Mouse (Mus musculus): Measurements from ENCODE around the gene Cpsf7. TPM values are rescaled to one million over a fixed set of nuclear protein-coding genes. Genes with fewer than 3 reads are reported as not detected.

Gene Cpsf7
- total and polyA plus RNA-seq, 3 experiments, result 25.6 to 48.8 (median 28.8) TPM

GRCm38 (mm10) chr19:10581984-10582383 lies 56.9 kb downstream of the Cpsf7 start:
- Histone ChIP-seq H3K27me3 (replicated peaks) (no peaks in the 10 kb centered on the region), H3K9ac (ENCODE audit: insufficient read depth, low read depth) (peak overlapping the region; percentile 5; the same call in 1 of the 2 replicates), H3K36me3 (replicated peaks in 1 of 2; ENCODE audit: control insufficient read depth in 1 of 2, insufficient read depth in 1 of 2, low read length in 1 of 2) (peaks cover 7 to 44% of the 10 kb centered on the region in 2 experiments), H3K4me3 (replicated peaks in 1 of 3; ENCODE audit: low read depth in 2 of 3, low read length in 2 of 3, poor library complexity in 1 of 3) (peak overlapping the region; percentile 43 to 74 (median 44)), H3K27ac (ENCODE audit: insufficient read depth, low read depth) (peak overlapping the region; percentile 82), H3K4me1 (ENCODE audit: control insufficient read depth in 1 of 2, insufficient read depth in 2 of 2) (peaks cover 9 to 29% of the 10 kb centered on the region in 2 experiments; a peak in 3 of 4 replicates), H3K9me3 (replicated peaks; ENCODE audit: low read length) (no peaks in the 10 kb centered on the region), H3K79me2 (replicated peaks; ENCODE audit: control insufficient read depth, extremely low read depth, insufficient read depth, poor library complexity, severe bottlenecking) (peaks cover 48% of the 10 kb centered on the region), H3K4me2 (ENCODE audit: insufficient read depth, low read depth, poor library complexity, severe bottlenecking) (peak overlapping the region; percentile 88)
- DNase-seq (ENCODE audit: extremely low read depth), result peak; percentile 84
- TF ChIP-seq SIN3A (IDR thresholded peaks at IDR 0.05; ENCODE audit: low read length) (no peak), MAX (IDR thresholded peaks at IDR 0.05; ENCODE audit: low read length) (no peak), TCF12 (IDR thresholded peaks at IDR 0.05; ENCODE audit: low read depth, low read length) (peak; percentile 91), NRF1 (IDR thresholded peaks at IDR 0.05; ENCODE audit: low read depth, low read length) (peak; percentile 30; the same call in 1 of the 2 replicates), POLR2A (IDR thresholded peaks at IDR 0.05; ENCODE audit: low read depth, low read length) (peak; percentile 63), BHLHE40 (IDR thresholded peaks at IDR 0.05; ENCODE audit: low read depth, low read length) (peak; percentile 24; the same call in 1 of the 2 replicates), IRF4 (IDR thresholded peaks at IDR 0.05; ENCODE audit: low read depth, low read length) (peak; percentile 62), CHD2 (IDR thresholded peaks at IDR 0.05; ENCODE audit: low read length) (no peak), SMC3 (IDR thresholded peaks at IDR 0.05; ENCODE audit: low read depth, low read length) (no peak), EP300 (IDR thresholded peaks at IDR 0.05; ENCODE audit: low read length) (peak; percentile 81), MAFK (IDR thresholded peaks at IDR 0.05; ENCODE audit: insufficient replicate concordance, low read length) (0 out of 2 replicates have a peak, but pooled peaks have one; percentile 48), MXI1 (IDR thresholded peaks at IDR 0.05; ENCODE audit: low read depth, low read length) (peak; percentile 51; the same call in 1 of the 2 replicates), ZMIZ1 (IDR thresholded peaks at IDR 0.05; ENCODE audit: low read depth, low read length) (peak; percentile 73), ETS1 (conservative IDR thresholded peaks at IDR 0.05; ENCODE audit: low read depth, low read length) (peak; percentile 64), TBP (conservative IDR thresholded peaks at IDR 0.05; ENCODE audit: low read depth, low read length) (peak; percentile 69), RCOR1 (conservative IDR thresholded peaks at IDR 0.05; ENCODE audit: low read depth, low read length) (no peak), MYC (IDR thresholded peaks at IDR 0.05; ENCODE audit: low read depth, low read length) (peak; percentile 84), ELF1 (IDR thresholded peaks at IDR 0.05; ENCODE audit: low read depth, low read length) (no peak), GABPA (IDR thresholded peaks at IDR 0.05; ENCODE audit: insufficient replicate concordance, low read depth, low read length) (no peak)
- in situ Hi-C loops (cut with MboI; ENCODE audit: low pct_ligation_motif_present, low pct_unique_long_range_greater_than_20kb, low sequenced_read_pairs) (no loop called here), dilution Hi-C loops (cut with MboI; ENCODE audit: extremely low pct_ligation_motif_present, extremely low pct_unique_long_range_greater_than_20kb, low sequenced_read_pairs) (no loop called here)

DNA sequence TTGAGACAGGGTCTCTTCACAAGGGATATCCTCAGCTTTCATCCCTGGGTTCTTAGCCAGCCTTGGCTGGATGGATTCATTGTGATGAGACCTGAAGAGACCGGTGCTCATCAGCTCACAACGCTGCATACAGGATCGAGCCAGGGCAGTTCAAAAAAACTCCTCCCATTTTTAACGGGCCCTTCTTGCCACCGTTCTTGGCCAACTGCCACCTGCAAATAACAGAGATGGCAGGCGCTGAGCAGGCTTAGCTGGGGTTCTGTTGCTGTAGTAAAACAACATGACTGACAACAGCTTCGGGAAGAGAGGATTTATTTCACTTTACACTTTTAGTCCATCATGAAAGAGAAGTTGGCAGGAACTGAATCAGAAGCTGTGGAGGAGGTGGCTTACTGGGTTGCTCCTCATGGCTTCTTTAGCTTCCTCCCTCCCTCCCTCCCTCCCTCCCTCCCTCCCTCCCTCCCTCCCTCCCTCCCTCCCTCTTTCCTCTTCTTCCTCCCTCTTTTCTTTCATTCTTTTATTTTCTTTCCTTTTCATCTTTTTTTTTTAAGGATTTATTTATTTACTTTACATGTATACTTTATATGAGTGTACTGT lies 58.6 kb downstream of the Cpsf7 start:
- H3K36me3 ChIP-seq (replicated peaks in 1 of 2; ENCODE audit: control insufficient read depth in 1 of 2, insufficient read depth in 1 of 2, low read length in 1 of 2), result peaks cover 20 to 59% of the 10 kb centered on the region in 2 experiments
- no peak for DNase-seq (ENCODE audit: extremely low read depth)
- H3K9ac ChIP-seq (ENCODE audit: insufficient read depth, low read depth), result peak overlapping the region; percentile 5
- in situ Hi-C loops (cut with MboI; ENCODE audit: low pct_ligation_motif_present, low pct_unique_long_range_greater_than_20kb, low sequenced_read_pairs) (no loop called here), dilution Hi-C loops (cut with MboI; ENCODE audit: extremely low pct_ligation_motif_present, extremely low pct_unique_long_range_greater_than_20kb, low sequenced_read_pairs) (no loop called here)
- H3K9me3 ChIP-seq (replicated peaks; ENCODE audit: low read length), result no peaks in the 10 kb centered on the region
- peaks cover 21 to 44% of the 10 kb centered on the region in 2 experiments; a peak in 3 of 4 replicates for H3K4me1 ChIP-seq (ENCODE audit: control insufficient read depth in 1 of 2, insufficient read depth in 2 of 2)
- H3K4me2 ChIP-seq (ENCODE audit: insufficient read depth, low read depth, poor library complexity, severe bottlenecking), result peak overlapping the region; percentile 53
- H3K4me3 ChIP-seq (replicated peaks in 1 of 3; ENCODE audit: low read depth in 2 of 3, low read length in 2 of 3, poor library complexity in 1 of 3), result peak overlapping the region in 1 of 3 experiments; percentile 74
- peaks cover 41% of the 10 kb centered on the region for H3K79me2 ChIP-seq (replicated peaks; ENCODE audit: control insufficient read depth, extremely low read depth, insufficient read depth, poor library complexity, severe bottlenecking)
- peak overlapping the region; percentile 72 for H3K27ac ChIP-seq (ENCODE audit: insufficient read depth, low read depth)
- TF ChIP-seq EP300 (IDR thresholded peaks at IDR 0.05; ENCODE audit: low read length) (0 out of 2 replicates have a peak, but pooled peaks have one; percentile 17), POLR2A (IDR thresholded peaks at IDR 0.05; ENCODE audit: low read depth, low read length) (peak; percentile 36; the same call in 1 of the 2 replicates), TCF12 (IDR thresholded peaks at IDR 0.05; ENCODE audit: low read depth, low read length) (peak; percentile 54; the same call in 1 of the 2 replicates), RAD21 (IDR thresholded peaks at IDR 0.05; ENCODE audit: low read depth, low read length) (no peak), ELF1 (IDR thresholded peaks at IDR 0.05; ENCODE audit: low read depth, low read length) (no peak), HCFC1 (IDR thresholded peaks at IDR 0.05; ENCODE audit: low read depth, low read length) (no peak), RCOR1 (conservative IDR thresholded peaks at IDR 0.05; ENCODE audit: low read depth, low read length) (no peak), NRF1 (IDR thresholded peaks at IDR 0.05; ENCODE audit: low read depth, low read length) (no peak)
- H3K27me3 ChIP-seq (replicated peaks), result no peaks in the 10 kb centered on the region

All from CH12.LX (cell line).